Comparison of ENCODE assay signal across 16 mouse cellular contexts in genomic region chr13:6030128-6030527, GRCm38 (mm10).
DNase-seq lines count a peak whose midpoint lies in the region; ATAC-seq lines count a peak whose summit lies in the region.
"Had no signal": no experiment of that assay in that cellular context is flagged by ENCODE, and none has a peak within 500 bp of the region (broad histone marks: within the 10 kb centered on the region; RNA-seq: fewer than 3 reads in every experiment).

No protein-coding gene starts in this region.

- peaks cover 4% of the 10 kb centered on the region; the same call in 1 of the 2 replicates for H3K4me1 ChIP-seq in heart, embryonic 11.5 days (ENCODE audit: control insufficient read depth, insufficient read depth, low read length)
- H3K4me1 ChIP-seq in limb, embryonic 10.5 days = peaks cover 20% of the 10 kb centered on the region
- H3K4me1 ChIP-seq: lung, embryonic 15.5 days; midbrain, embryonic 10.5 days had no signal

- H3K27me3 ChIP-seq in heart, embryonic 11.5 days (ENCODE audit: control insufficient read depth, insufficient read depth, low read length) = no peaks in the 10 kb centered on the region
- no peaks in the 10 kb centered on the region for H3K27me3 ChIP-seq in limb, embryonic 10.5 days (ENCODE audit: low read depth, poor library complexity, severe bottlenecking)
- H3K27me3 ChIP-seq: embryonic facial prominence, embryonic 13.5 days; forebrain, embryonic 15.5 days; limb, embryonic 15.5 days; lung, embryonic 15.5 days had no signal

- 0 out of 2 replicates have a peak overlapping the region, but pooled peaks have one; percentile 47 for H3K27ac ChIP-seq in heart, embryonic 11.5 days (ENCODE audit: low read depth, low read length)
- H3K27ac ChIP-seq in limb, embryonic 10.5 days = peak overlapping the region; percentile 72
- H3K27ac ChIP-seq: embryonic facial prominence, embryonic 13.5 days; forebrain, embryonic 15.5 days; limb, embryonic 15.5 days; lung, embryonic 15.5 days; midbrain, embryonic 10.5 days had no signal

- WGBS in heart, embryonic 11.5 days (ENCODE audit: insufficient replicate concordance) = 54% methylated on average over 2 of the region's 2 CpGs
- 63% methylated on average over 2 of the region's 2 CpGs for WGBS in limb, embryonic 10.5 days

- intact Hi-C loops in heart, postnatal 25 days (cut with DNase I) = no loop called here
- intact Hi-C loops in gastrocnemius, postnatal 14 days (cut with DNase I; ENCODE audit: low total_unique reads) = no loop called here

- no peaks in the 10 kb centered on the region for H3K36me3 ChIP-seq in heart, embryonic 11.5 days (ENCODE audit: control insufficient read depth, insufficient read depth, low read length)
- no peaks in the 10 kb centered on the region for H3K36me3 ChIP-seq in limb, embryonic 10.5 days
- H3K36me3 ChIP-seq: embryonic facial prominence, embryonic 13.5 days; forebrain, embryonic 15.5 days; limb, embryonic 15.5 days; lung, embryonic 15.5 days; midbrain, embryonic 10.5 days had no signal

- no peak overlapping the region for H3K4me3 ChIP-seq in heart, embryonic 11.5 days (ENCODE audit: low read depth, low read length)
- H3K4me3 ChIP-seq in limb, embryonic 10.5 days = no peak overlapping the region
- H3K4me3 ChIP-seq: embryonic facial prominence, embryonic 13.5 days; forebrain, embryonic 15.5 days; limb, embryonic 15.5 days; lung, embryonic 15.5 days; midbrain, embryonic 10.5 days had no signal

- H3K4me2 ChIP-seq in heart, embryonic 11.5 days = no peak overlapping the region
- H3K4me2 ChIP-seq: forebrain, embryonic 15.5 days; limb, embryonic 15.5 days; lung, embryonic 15.5 days had no signal

- DNase-seq in heart, postnatal 25 days (ENCODE audit: low spot score) = no peak
- DNase-seq in 3134 (ENCODE audit: extremely low read depth, insufficient read length, low spot score) = peak; percentile 54
- peak; percentile 41 for DNase-seq in brain, adult 2 months (ENCODE audit: low read depth, low spot score)
- DNase-seq in limb, embryonic 10.5 days (ENCODE audit: low spot score) = peak; percentile 38
- no peak for DNase-seq in gastrocnemius, postnatal 14 days
- no peak for DNase-seq in lung, postnatal 4 days
- DNase-seq in spleen, adult 12 weeks (ENCODE audit: low spot score) = no peak
- DNase-seq: cerebellum, adult 9-10 months; kidney, postnatal 14 days; spleen, adult 18-20 months had no signal

- peak; percentile 33; the same call in 1 of the 2 replicates for ATAC-seq in heart, embryonic 11.5 days (replicated peaks; ENCODE audit: insufficient number of reproducible peaks, low FRiP score, low TSS enrichment)

- H3K9me3 ChIP-seq in heart, embryonic 11.5 days (replicated peaks; ENCODE audit: control insufficient read depth, low read length) = no peaks in the 10 kb centered on the region
- no peaks in the 10 kb centered on the region for H3K9me3 ChIP-seq in limb, embryonic 10.5 days (replicated peaks)
- H3K9me3 ChIP-seq: embryonic facial prominence, embryonic 13.5 days; forebrain, embryonic 15.5 days; limb, embryonic 15.5 days; lung, embryonic 15.5 days; midbrain, embryonic 10.5 days had no signal

- H3K9ac ChIP-seq in heart, embryonic 11.5 days (ENCODE audit: low read depth, low read length) = no peak overlapping the region
- H3K9ac ChIP-seq: embryonic facial prominence, embryonic 13.5 days; forebrain, embryonic 15.5 days; limb, embryonic 15.5 days; lung, embryonic 15.5 days had no signal

Comparison
In these comparisons a context has a peak if more than half of its experiments do, and no peak if none do; other contexts are left out.
1. DNase-seq: peak in 3134 (single experiment), brain, adult 2 months (single experiment) and limb, embryonic 10.5 days (single experiment); none in heart, postnatal 25 days (single experiment), gastrocnemius, postnatal 14 days (single experiment), lung, postnatal 4 days (0 of 2) and spleen, adult 12 weeks (single experiment).